Mouse (Mus musculus): ENCODE results near the gene Gpr161. TPM values are rescaled to one million over a fixed set of nuclear protein-coding genes. Genes with fewer than 3 reads are reported as not detected.
"Not testable (repeated sequence)": the region's sequence is repeated elsewhere in the genome, so short reads cannot be mapped to it uniquely, and the experiment has no call there.

The Gpr161 gene
- polyA plus RNA-seq, 1 experiment from 2014 or later, result 4.7 TPM

- 84% methylated on average over 2 of the region's 2 CpGs for WGBS
- no peak overlapping the region for H3K27ac ChIP-seq (ENCODE audit: low read length)
Measured at GRCm38 (mm10) chr1:165327370-165327769, 31.8 kb downstream of the Gpr161 start.

GRCm38 (mm10) chr1:165327831-165328230, 32.2 kb downstream of the Gpr161 start:
- H3K27me3 ChIP-seq (replicated peaks; ENCODE audit: control insufficient read depth, insufficient read depth, low read length), result no peaks in the 10 kb centered on the region
- H3K4me1 ChIP-seq (replicated peaks; ENCODE audit: control insufficient read depth, insufficient read depth, low read length), result no peaks in the 10 kb centered on the region
- H3K4me2 ChIP-seq (ENCODE audit: low read length), result no peak overlapping the region
- no peak overlapping the region for H3K27ac ChIP-seq (ENCODE audit: low read length)
- no peaks in the 10 kb centered on the region for H3K9me3 ChIP-seq (ENCODE audit: control insufficient read depth, low read length)
- no peak overlapping the region for H3K4me3 ChIP-seq (replicated peaks; ENCODE audit: low read length)
- H3K9ac ChIP-seq (replicated peaks; ENCODE audit: low read depth, low read length), result no peak overlapping the region
- no peak for ATAC-seq
- H3K36me3 ChIP-seq (ENCODE audit: control insufficient read depth, insufficient read depth), result peaks cover 9% of the 10 kb centered on the region
- 86% methylated on average over 5 of the region's 5 CpGs for WGBS

More at GRCm38 (mm10) chr1:165327370-165327769, 31.8 kb downstream of the Gpr161 start:
- Histone ChIP-seq H3K36me3 (ENCODE audit: control insufficient read depth, insufficient read depth) (peaks cover 9% of the 10 kb centered on the region), H3K9me3 (ENCODE audit: control insufficient read depth, low read length) (no peaks in the 10 kb centered on the region), H3K4me1 (replicated peaks; ENCODE audit: control insufficient read depth, insufficient read depth, low read length) (no peaks in the 10 kb centered on the region), H3K9ac (replicated peaks; ENCODE audit: low read depth, low read length) (no peak overlapping the region), H3K4me2 (ENCODE audit: low read length) (no peak overlapping the region), H3K4me3 (replicated peaks; ENCODE audit: low read length) (no peak overlapping the region), H3K27me3 (replicated peaks; ENCODE audit: control insufficient read depth, insufficient read depth, low read length) (no peaks in the 10 kb centered on the region)
- ATAC-seq, result no peak

GRCm38 (mm10) chr1:165328384-165329289, 33.0 kb downstream of the Gpr161 start:
- H3K27ac ChIP-seq (ENCODE audit: low read length); H3K4me2 ChIP-seq (ENCODE audit: low read length): not testable (repeated sequence)
- 96% methylated on average over 17 of the region's 17 CpGs for WGBS

GRCm38 (mm10) chr1:165330859-165331258, 35.3 kb downstream of the Gpr161 start:
- no peak overlapping the region for H3K4me2 ChIP-seq (ENCODE audit: low read length)
- H3K36me3 ChIP-seq (ENCODE audit: control insufficient read depth, insufficient read depth), result peaks cover 5% of the 10 kb centered on the region; the same call in 1 of the 2 replicates
- no peaks in the 10 kb centered on the region for H3K4me1 ChIP-seq (replicated peaks; ENCODE audit: control insufficient read depth, insufficient read depth, low read length)
- no peaks in the 10 kb centered on the region for H3K9me3 ChIP-seq (ENCODE audit: control insufficient read depth, low read length)
- ATAC-seq, result no peak
- no peak overlapping the region for H3K9ac ChIP-seq (replicated peaks; ENCODE audit: low read depth, low read length)
- H3K4me3 ChIP-seq (replicated peaks; ENCODE audit: low read length), result no peak overlapping the region
- no peaks in the 10 kb centered on the region for H3K27me3 ChIP-seq (replicated peaks; ENCODE audit: control insufficient read depth, insufficient read depth, low read length)
- no peak overlapping the region for H3K27ac ChIP-seq (ENCODE audit: low read length)

More at GRCm38 (mm10) chr1:165328384-165329289, 33.0 kb downstream of the Gpr161 start:
- not testable (repeated sequence) for ATAC-seq; H3K36me3 ChIP-seq (ENCODE audit: control insufficient read depth, insufficient read depth); H3K9me3 ChIP-seq (ENCODE audit: control insufficient read depth, low read length); H3K4me1 ChIP-seq (replicated peaks; ENCODE audit: control insufficient read depth, insufficient read depth, low read length); H3K4me3 ChIP-seq (replicated peaks; ENCODE audit: low read length); H3K27me3 ChIP-seq (replicated peaks; ENCODE audit: control insufficient read depth, insufficient read depth, low read length); H3K9ac ChIP-seq (replicated peaks; ENCODE audit: low read depth, low read length)

GRCm38 (mm10) chr1:165332797-165333196, 37.2 kb downstream of the Gpr161 start:
- peaks cover 3% of the 10 kb centered on the region; the same call in 1 of the 2 replicates for H3K36me3 ChIP-seq (ENCODE audit: control insufficient read depth, insufficient read depth)
- no peaks in the 10 kb centered on the region for H3K4me1 ChIP-seq (replicated peaks; ENCODE audit: control insufficient read depth, insufficient read depth, low read length)
- H3K4me3 ChIP-seq (replicated peaks; ENCODE audit: low read length), result no peak overlapping the region
- no peak overlapping the region for H3K9ac ChIP-seq (replicated peaks; ENCODE audit: low read depth, low read length)
- no peaks in the 10 kb centered on the region for H3K9me3 ChIP-seq (ENCODE audit: control insufficient read depth, low read length)
- no peaks in the 10 kb centered on the region for H3K27me3 ChIP-seq (replicated peaks; ENCODE audit: control insufficient read depth, insufficient read depth, low read length)
- no peak overlapping the region for H3K27ac ChIP-seq (ENCODE audit: low read length)
- WGBS, result 88% methylated on average over 3 of the region's 3 CpGs
- ATAC-seq, result no peak
- H3K4me2 ChIP-seq (ENCODE audit: low read length), result no peak overlapping the region

GRCm38 (mm10) chr1:165342126-165342525, 46.5 kb downstream of the Gpr161 start:
- H3K27me3 ChIP-seq (replicated peaks; ENCODE audit: control insufficient read depth, insufficient read depth, low read length), result no peaks in the 10 kb centered on the region
- WGBS, result 63% methylated on average over 7 of the region's 7 CpGs
- no peak overlapping the region for H3K4me2 ChIP-seq (ENCODE audit: low read length)
- no peaks in the 10 kb centered on the region for H3K4me1 ChIP-seq (replicated peaks; ENCODE audit: control insufficient read depth, insufficient read depth, low read length)
- no peak overlapping the region for H3K27ac ChIP-seq (ENCODE audit: low read length)
- H3K4me3 ChIP-seq (replicated peaks; ENCODE audit: low read length), result no peak overlapping the region
- no peaks in the 10 kb centered on the region for H3K9me3 ChIP-seq (ENCODE audit: control insufficient read depth, low read length)
- no peak for ATAC-seq
- H3K36me3 ChIP-seq (ENCODE audit: control insufficient read depth, insufficient read depth), result no peaks in the 10 kb centered on the region
- no peak overlapping the region for H3K9ac ChIP-seq (replicated peaks; ENCODE audit: low read depth, low read length)

GRCm38 (mm10) chr1:165344453-165344852, 48.9 kb downstream of the Gpr161 start:
- 15% methylated on average over 4 of the region's 4 CpGs for WGBS
- no peaks in the 10 kb centered on the region for H3K9me3 ChIP-seq (ENCODE audit: control insufficient read depth, low read length)
- no peak overlapping the region for H3K9ac ChIP-seq (replicated peaks; ENCODE audit: low read depth, low read length)
- no peak overlapping the region for H3K27ac ChIP-seq (ENCODE audit: low read length)
- H3K36me3 ChIP-seq (ENCODE audit: control insufficient read depth, insufficient read depth), result no peaks in the 10 kb centered on the region
- no peak overlapping the region for H3K4me3 ChIP-seq (replicated peaks; ENCODE audit: low read length)
- no peaks in the 10 kb centered on the region for H3K4me1 ChIP-seq (replicated peaks; ENCODE audit: control insufficient read depth, insufficient read depth, low read length)
- no peaks in the 10 kb centered on the region for H3K27me3 ChIP-seq (replicated peaks; ENCODE audit: control insufficient read depth, insufficient read depth, low read length)
- peak; percentile 71; the same call in 1 of the 2 replicates for ATAC-seq
- no peak overlapping the region for H3K4me2 ChIP-seq (ENCODE audit: low read length)

- Histone ChIP-seq H3K27ac (ENCODE audit: low read length) (no peak overlapping the region), H3K27me3 (replicated peaks; ENCODE audit: control insufficient read depth, insufficient read depth, low read length) (no peaks in the 10 kb centered on the region), H3K4me2 (ENCODE audit: low read length) (no peak overlapping the region), H3K9me3 (ENCODE audit: control insufficient read depth, low read length) (no peaks in the 10 kb centered on the region), H3K36me3 (ENCODE audit: control insufficient read depth, insufficient read depth) (0 out of 2 replicates have a peak, but pooled peaks cover 3% of the 10 kb centered on the region), H3K4me1 (replicated peaks; ENCODE audit: control insufficient read depth, insufficient read depth, low read length) (no peaks in the 10 kb centered on the region), H3K4me3 (replicated peaks; ENCODE audit: low read length) (no peak overlapping the region), H3K9ac (replicated peaks; ENCODE audit: low read depth, low read length) (no peak overlapping the region)
- ATAC-seq, result no peak
Measured at GRCm38 (mm10) chr1:165348627-165349026, 53.0 kb downstream of the Gpr161 start.

- Histone ChIP-seq H3K4me2 (ENCODE audit: low read length) (no peak overlapping the region), H3K4me1 (replicated peaks; ENCODE audit: control insufficient read depth, insufficient read depth, low read length) (no peaks in the 10 kb centered on the region), H3K27ac (ENCODE audit: low read length) (no peak overlapping the region), H3K9me3 (ENCODE audit: control insufficient read depth, low read length) (no peaks in the 10 kb centered on the region), H3K27me3 (replicated peaks; ENCODE audit: control insufficient read depth, insufficient read depth, low read length) (no peaks in the 10 kb centered on the region), H3K36me3 (ENCODE audit: control insufficient read depth, insufficient read depth) (no peaks in the 10 kb centered on the region), H3K4me3 (replicated peaks; ENCODE audit: low read length) (no peak overlapping the region), H3K9ac (replicated peaks; ENCODE audit: low read depth, low read length) (no peak overlapping the region)
- ATAC-seq, result no peak
- WGBS, result 78% methylated on average over 2 of the region's 2 CpGs
Measured at GRCm38 (mm10) chr1:165356347-165356746, 60.8 kb downstream of the Gpr161 start.

Measured in forebrain, embryonic 16.5 days (tissue).